Mouse (Mus musculus) urinary bladder, postnatal 25 days (tissue): Measurements from ENCODE around the gene Rgs9.
A peak's percentile ranks its signal among the peaks of the same experiment; 100 is the strongest.
"Not testable (repeated sequence)": the region's sequence is repeated elsewhere in the genome, so short reads cannot be mapped to it uniquely, and the experiment has no call there.

Experiments used
- DNase-seq: peaks from one replicate; pipeline ENCODE4 v3.0.0; 2022; ENCODE audit warnings: low spot score

Gene Rgs9

DNA sequence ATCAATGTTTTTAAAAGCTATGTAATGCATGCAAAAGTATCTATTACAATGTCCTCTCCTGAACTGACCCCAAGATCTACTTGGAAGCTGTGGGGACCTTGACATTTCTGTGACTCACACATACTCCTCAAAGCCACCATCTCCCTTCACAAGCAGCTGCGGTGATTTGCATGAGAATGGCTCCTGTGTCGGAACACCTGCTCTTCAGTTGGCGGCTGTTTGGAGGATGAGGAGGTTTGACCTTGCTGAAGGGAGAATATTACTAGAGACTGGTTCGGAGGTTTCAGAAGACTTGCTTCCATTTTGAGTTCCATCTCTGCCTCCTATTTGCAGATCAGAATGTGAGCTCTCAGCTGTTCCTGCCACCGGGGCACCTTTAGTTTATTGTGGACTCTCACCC, 7.8 kb upstream of the Rgs9 start:
- no peak for DNase-seq

DNA sequence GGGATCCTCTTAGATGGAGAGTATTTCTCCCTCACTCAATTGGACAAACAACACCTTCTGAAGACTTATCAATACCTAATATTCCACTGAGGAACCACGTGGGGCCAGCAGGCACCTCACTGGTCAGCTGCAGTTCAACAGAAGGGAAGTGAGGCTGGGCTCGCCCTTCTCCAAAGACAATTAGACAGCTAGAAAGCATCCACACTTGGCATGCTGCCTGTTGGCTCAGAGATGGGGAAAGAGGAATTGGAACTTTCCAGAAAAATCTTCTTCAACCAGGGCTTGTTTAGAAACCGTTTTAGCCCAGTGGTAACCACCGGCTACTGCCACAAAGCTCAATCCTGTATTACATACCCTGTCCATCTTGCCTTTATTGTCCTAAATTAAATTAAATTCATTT, 4.4 kb upstream of the Rgs9 start:
- DNase-seq, result peak; percentile 31

DNA sequence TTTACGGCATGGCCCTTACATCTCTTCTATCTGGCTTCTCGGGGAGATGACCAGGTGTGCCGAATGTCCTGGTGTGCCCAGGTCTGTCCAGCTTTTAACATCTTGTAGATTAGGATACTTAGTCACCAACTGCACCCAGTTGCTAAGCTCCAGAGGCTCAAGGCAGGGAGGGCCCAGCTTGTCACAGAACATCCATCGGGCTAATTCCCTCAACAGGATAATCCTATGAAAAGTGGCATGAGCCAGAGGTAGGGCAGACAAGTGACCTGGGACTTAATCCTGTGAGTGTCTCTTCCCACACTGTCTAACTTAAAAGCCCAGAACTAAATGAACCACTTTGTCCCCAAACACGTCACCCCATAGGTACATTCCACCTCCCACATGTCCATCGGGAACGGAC, 898 bp downstream of the Rgs9 start:
- no peak for DNase-seq

GRCm38 (mm10) chr11:109292056-109292455, 5.9 kb downstream of the Rgs9 start:
- DNase-seq, result no peak

GRCm38 (mm10) chr11:109289378-109289777, 8.6 kb downstream of the Rgs9 start:
- not testable (repeated sequence) for DNase-seq

DNA sequence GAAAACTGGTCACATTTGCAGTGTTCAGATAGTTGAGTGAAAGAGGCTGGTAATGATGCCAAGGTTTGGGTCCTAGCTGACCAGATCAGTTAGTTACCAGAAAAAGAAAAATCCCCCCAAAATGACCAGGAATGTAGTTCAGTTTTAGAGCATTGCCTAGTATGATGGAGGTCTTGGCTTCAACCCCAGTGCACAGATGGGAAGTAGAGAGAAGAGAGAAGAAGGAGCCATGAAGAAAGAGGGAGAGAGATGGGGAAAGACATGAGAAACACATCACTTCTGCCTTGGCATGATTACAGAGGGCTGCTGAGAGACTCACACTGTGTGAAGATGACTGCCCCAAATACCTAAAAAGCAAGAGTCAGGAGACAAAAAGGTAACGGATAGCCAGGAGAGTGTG, 13.1 kb downstream of the Rgs9 start:
- DNase-seq, result no peak

DNA sequence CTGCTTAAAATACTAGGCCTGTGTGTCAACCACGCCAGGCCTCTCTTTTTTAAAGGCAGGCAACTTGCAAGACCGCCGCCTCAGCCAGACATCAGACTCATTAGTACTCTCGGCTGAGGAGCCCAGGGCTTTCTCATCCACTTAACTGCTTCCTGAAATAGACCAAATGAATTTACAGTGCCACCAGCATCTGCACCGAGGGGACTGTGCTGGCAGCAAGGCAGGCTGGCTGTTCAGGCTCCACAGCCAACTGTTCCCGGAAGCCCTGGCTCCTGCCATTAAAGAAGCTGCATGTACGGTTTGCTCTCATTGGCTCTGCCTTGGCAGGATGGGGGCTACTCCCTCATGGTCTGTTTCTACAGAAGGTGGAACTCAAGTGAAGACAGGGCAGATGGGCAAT, 19.7 kb downstream of the Rgs9 start:
- DNase-seq, result no peak

GRCm38 (mm10) chr11:109271399-109271798, 26.5 kb downstream of the Rgs9 start:
- no peak for DNase-seq

DNA sequence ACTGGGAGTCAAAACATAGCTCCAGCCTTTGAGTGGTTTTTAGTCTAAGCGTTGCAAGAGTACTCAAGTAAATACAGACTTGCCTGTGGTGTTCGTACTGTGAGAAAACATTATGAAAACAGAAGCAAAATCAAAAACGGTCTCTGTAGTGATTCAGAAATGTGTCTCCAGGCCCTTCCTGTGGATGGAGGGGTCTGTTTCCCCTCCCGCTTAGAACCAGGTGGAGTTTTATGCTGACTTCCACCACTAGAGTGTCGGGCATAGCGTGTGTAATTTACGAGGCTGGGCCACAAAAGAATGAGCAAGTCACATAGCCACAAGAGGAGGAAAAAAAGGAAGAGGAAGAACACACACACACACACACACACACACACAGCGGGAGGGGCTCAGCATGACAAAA, 27.6 kb downstream of the Rgs9 start:
- DNase-seq, result no peak

GRCm38 (mm10) chr11:109269662-109270341, 28.1 kb downstream of the Rgs9 start:
- no peak for DNase-seq

GRCm38 (mm10) chr11:109269283-109269661, 28.7 kb downstream of the Rgs9 start:
- no peak for DNase-seq

GRCm38 (mm10) chr11:109266161-109266910, 31.6 kb downstream of the Rgs9 start:
- DNase-seq, result no peak

DNA sequence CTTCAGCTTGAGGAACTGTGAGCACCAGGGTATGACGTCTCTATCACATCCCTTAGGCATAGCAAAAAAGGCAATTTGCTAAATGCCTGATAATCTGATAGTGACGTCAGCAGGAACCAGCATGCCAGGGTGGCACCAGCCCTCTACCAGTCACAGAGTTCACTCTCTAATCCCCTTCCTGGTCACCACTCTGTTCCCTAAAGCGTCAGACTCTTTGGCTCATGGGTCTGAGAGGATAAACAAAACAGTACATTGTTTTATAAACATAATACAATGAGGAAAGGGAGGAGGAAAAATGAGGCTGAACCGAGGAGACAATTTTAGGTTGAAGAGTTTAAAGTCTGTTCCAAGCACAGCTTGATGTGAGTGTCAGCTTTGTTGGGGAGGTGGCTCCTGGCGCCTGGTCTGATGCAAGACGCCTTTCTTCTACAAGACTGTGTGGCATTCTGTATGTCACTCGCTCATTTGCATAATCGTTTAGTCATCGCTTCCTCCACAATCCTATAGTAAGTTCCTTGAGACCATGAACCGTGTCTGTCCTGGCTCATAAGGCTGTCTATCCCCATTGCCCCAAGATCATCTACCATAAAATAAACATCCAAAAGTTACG, 33.7 kb downstream of the Rgs9 start:
- DNase-seq, result no peak

DNA sequence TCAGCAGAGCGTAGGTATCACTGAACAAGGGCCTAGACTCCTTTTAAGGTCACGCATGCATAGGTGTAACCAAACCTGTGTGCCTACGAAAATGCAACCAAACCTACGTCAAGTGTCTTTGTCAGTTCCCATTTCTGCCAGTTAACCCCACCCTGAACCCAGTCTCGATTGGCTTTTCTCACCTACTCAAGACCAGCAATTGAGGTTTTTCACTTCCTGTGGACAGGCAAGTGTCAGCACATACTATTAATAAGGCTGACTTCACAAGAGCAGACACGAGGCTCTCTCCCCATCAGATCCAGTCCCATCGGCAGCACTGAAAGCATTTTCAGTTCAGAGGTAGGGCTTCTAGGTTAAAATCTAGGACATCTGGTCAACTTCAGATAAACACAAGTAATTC, 37.4 kb downstream of the Rgs9 start:
- DNase-seq, result no peak

DNA sequence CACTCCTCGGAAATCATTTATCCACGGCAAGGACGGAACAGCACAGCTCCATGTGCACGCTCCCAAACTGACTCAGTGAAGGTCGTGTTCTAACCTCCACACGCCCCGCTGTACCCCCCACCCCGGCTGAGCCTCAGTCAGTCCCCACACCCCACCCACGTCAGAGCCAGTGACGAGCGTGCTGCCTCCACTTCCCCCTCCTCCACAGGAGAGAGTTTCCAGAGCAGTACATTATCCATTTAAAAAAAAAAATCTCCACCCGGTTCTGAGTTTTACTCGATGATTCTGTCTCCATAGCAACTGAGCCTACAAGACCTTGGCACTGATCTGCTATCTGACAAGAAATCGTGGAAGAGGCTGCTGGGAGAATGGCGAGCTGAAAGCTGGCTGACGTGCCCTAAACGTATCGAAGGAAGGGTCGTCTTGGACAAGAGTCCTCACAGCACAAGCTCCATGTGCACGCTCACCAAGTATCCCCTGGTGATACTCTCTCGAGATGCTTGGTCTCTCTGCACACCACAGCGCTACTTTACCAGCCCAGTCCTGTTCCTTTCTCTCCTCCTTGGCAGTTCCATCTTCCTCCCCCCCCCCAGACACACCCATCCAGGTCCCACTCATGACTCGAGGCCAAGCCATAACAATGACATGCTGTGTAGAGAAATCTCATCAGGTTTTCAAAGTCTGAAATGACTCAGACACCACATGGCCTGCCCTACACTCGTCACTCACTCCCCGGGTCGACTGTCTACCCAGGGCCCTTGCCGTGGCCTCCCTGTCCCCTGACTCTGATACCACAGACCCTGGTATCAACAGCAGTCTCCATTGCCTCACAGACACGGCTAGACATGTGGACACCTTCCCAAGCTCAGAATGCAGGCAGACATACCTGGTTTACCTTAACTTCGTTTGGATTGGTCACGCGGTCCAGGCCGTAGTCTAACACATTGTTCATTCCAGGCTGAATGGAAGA, 38.7 kb downstream of the Rgs9 start:
- no peak for DNase-seq

- DNase-seq, result no peak
Measured at GRCm38 (mm10) chr11:109257824-109258223, 40.1 kb downstream of the Rgs9 start.

- no peak for DNase-seq
Measured at GRCm38 (mm10) chr11:109255022-109255421, 42.9 kb downstream of the Rgs9 start.

GRCm38 (mm10) chr11:109252483-109252882, 45.4 kb downstream of the Rgs9 start:
- no peak for DNase-seq

GRCm38 (mm10) chr11:109250566-109250965, 47.4 kb downstream of the Rgs9 start:
- no peak for DNase-seq

GRCm38 (mm10) chr11:109246920-109247319, 51.0 kb downstream of the Rgs9 start:
- DNase-seq, result no peak

DNA sequence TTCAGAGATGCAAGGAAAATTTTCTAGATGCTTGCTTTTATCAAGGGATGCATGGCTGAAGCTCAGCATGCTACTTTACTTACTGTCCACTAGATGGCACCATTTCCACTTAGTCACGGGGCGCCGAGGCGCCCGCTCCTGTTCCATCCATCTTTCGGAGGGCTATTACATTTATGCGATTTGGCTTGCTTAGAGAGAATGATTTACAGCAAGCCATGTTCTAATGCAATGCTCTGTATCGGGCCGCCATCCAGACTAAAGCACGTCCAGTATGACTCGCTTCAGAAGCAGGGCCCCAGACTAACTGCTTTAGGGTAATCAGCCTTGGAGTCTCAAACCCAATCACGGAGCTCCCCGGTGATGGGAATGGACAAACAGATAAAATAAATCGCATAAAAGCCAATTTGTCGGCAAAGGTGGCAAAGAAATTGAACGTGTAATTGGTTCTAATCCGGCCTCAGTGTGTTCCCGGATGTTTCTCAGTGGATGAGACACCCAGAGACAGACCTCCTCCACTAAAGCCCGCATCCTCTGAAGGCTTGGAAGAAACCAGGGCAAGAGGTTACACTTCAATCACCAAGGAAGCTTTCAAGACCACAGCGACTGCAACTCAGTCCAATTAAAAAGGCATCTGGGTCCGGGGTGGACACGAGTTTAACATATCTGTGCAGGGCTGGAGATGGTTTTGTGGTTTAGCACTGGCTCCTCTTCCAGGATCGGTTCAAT, 53.1 kb downstream of the Rgs9 start:
- peak; percentile 10 for DNase-seq

DNA sequence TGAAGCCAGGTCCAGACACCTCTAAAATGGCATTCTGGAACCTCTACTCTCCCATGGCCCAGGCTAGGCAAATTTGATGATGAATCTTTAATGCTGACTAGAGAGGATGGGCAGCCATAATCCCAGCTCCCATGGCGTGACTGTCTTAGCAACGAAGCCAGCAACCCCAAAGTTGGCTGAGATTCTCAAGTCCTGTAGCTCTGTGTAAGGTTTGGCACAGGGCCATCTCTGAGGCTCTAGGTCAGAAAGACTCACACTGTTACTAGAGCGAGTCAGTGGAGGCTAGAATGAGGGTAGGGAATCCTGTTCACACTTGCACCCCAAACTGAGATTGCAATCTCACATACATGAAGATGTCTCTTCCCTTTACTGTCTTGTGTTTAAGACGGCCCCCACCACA, 57.8 kb downstream of the Rgs9 start:
- DNase-seq, result no peak
